Mouse (Mus musculus) left cerebral cortex, postnatal 4 days (tissue): ENCODE measurements around the gene Col8a2. TPM values are rescaled to one million over a fixed set of nuclear protein-coding genes. Genes with fewer than 3 reads are reported as not detected.
A peak's percentile ranks its signal among the peaks of the same experiment; 100 is the strongest.

ENCODE experiments used
- DNase-seq: peaks from one replicate; pipeline ENCODE4 v3.0.0-alpha.2; 2022
- intact Hi-C: fragments of 180-260 bp; cut with DNase I; formaldehyde crosslinking; loops from one replicate; pipeline ENCODE4 v1.15.1; 2025
- total RNA-seq, 2 experiments: library from RNA; stranded (reverse); gene quantifications; 2 replicates each; pipeline ENCODE4 v1.2.3; 2021

Col8a2 gene
- total RNA-seq = 1 to 10 TPM; 2.2 to 3.4 TPM

DNA sequence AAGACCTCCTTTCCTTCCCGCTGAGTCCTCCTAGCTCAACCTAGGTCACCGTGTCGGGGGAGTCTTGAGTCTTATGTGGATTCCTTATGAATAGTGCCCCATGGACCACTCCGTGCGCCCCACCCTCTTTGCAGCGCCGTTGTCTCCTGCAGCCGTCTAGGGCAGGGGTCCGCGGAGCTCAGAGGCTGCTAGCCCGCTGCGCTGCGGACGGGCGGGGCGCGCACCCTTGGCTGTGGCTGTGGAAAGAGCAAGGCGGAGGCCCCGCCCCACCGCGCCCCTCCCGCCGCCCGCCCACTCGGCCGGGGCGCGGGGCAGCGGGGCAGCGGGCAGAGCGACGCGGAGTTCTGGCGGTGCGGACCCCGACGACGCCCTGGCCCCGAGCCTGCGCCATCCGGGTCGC lies at the start of gene Col8a2:
Gene Col8a2 (plus strand): TSS at position 302 of the 400 bp plus-strand sequence.
- intact Hi-C loops = no loop called here

DNA sequence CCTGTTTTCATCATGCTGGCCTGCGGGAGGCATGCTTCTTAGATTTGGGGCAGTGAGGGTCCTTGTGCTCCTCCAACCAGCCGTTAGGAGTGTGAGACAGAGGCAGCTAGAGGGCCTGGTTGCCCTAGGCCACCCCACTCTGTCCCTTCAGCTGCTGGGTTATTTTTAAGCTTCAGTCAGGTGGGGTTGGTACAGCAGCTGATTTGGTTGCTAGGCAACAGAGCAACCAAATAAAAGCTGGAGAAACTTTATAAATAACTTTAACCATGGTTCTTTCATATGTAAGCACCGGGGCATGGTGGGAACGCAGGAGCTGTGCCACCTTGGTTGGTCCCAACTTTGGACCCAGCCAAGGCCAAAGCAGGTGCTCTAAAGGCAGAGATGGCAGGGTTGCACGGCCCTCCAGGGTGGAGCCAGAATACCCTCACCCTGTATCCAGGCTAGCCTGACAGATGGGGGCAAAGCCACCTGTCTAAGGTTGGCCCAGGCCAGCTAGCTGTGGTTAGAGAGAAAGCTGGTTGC lies 48.8 kb upstream of the Col8a2 start:
- intact Hi-C loops = no loop called here
- no peak for DNase-seq

More for the DNA sequence above, at the start of gene Col8a2:
- no peak for DNase-seq

DNA sequence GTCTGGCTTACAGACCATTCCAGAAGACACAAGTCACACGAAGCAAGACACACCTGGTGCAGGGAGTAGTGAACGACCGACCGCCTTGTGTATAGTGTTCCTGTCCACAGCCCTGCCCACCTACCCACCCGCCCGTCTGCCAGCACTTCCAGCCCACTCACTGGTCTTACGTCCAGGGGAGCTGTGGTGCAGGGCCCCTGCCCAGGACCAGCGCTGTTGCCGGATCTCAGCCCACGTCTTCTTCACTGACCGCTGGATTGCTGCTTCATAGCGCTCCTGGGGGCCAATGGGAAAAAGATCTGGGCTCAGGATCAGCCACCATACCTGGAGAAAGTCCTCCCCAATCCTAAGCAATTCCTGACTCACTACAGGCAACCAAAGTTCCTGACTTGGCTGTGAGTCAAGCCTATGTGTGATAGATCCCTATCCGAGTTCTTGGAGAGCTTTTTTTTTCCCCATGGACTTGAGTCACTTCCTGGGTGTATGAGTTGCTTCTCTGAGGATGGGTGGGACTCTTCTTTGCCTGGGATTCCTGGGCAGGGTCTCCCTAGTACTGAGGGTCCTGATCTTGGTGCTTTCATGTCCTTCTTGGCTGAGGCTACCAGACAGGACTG lies 46.6 kb upstream of the Col8a2 start:
- DNase-seq = no peak
- intact Hi-C loops = no loop called here

DNA sequence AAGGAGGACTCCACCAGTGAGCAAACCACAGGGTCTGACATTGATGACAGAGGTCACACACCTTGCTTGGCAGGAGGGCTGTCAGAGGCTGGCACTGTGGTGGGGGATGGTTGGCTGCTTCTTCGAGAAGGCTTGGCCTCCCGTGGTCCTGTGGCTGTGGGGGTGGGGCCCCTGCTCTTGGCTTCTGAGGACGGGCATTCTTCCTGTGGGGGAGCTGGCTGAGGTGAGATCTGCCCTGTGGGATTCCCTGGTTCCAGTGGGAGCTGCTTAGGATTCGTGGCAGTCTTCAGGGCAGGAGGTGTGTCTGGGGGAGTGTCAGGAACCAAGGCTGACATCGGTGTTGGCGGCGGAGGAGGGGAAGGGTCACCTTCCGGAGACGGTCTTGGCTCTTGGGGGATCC lies 44.6 kb upstream of the Col8a2 start:
- intact Hi-C loops = no loop called here
- no peak for DNase-seq

DNA sequence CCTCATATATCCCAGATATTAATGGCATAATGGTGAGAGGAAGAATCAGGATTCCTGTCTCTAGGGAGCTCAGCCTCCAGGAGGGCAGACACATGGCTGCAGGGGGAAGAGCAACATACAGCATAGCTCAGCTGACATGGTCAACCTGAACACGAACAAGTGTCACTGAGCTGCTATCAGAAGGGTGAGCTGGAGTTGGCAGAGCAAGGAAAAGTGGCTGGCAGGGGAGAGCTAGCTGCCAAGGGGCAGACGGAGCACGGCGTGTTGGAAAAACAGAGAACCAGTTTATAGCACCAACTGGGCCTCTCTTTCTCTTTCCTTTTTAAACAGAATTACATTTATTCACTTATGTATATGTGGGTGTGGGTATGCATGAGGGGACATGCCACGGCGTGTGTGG lies 44.1 kb upstream of the Col8a2 start:
- intact Hi-C loops = no loop called here
- no peak for DNase-seq

DNA sequence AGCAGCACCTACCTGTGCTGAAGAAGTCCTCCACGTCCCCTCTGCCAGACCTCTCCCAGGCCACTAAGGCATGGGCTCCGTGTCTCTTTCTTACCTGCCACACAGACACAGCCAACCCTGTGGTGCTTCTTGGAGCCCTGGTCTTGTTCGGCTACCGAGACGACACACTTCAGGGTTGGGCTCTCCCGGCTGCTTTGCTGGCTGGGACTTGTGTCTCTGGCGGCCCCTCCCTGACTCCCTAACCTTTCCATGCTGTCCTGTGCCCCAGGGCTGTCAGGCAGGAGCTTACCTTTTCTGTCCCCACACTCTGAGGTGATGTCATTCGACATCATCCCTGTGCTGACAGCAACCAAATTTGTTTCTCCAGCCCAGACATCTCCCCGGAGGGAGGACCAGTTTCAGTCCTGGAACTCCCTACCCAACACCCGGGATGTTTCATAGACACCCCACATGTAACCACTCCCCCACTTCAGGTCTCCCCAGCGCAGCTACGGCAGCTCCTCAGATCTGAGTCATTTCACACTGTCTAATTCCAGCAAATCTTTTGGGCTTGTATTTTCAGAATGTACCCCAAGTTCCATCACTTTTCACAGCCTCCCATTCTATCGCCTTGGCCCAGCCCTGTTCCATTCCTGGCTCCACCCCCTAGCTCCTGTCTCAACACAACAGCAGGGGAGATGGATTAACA lies 40.2 kb upstream of the Col8a2 start:
- DNase-seq = no peak
- intact Hi-C loops = no loop called here

DNA sequence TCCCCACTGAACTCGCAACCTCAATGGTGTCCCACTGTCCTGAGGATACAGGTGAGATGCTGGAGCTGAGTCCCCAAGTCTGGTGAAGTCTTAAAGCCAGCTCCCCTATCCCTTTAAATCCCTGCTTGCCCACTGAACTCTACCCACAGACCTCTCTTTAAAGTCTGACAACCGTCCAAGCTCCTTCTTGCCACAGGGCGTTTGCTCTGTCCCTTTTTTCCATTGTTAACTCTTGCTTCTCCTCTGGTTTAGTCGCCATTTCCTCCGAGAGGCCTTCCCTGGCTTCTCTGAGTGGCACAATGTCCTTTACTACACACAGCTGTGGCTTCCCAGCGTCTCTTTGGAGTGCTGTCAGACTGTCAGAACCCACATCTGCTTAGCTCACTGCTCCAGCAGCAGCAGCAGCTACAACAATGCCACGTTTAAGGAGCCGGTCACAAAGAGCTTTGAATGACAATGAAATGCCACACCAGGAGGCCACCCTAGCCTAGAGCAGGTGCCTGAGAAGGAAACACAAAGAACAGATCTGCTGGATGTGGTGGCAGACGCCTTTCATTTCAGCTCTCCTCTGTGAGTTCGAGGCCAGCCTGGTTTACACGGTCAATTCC lies 38.2 kb upstream of the Col8a2 start:
- intact Hi-C loops = no loop called here
- no peak for DNase-seq

DNA sequence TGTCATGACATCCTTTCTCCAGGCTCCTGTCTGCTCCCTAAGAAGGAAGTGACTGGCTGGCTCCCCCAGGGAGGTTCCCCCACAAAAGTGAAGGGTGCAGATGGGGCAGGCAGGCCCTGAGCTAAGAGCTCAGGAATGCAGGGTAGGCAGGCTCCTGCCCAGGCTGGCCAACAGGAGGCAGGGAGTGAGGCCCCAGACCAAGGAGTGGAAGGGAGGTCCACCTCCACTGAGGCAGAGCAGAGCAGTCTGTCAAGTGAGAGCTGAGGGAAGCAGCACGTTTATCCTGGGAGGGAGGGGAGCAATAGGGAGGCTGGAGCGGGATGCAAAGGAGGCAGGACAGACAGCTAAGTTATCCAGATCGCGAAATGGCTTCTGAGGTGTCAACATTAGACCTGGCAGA lies 35.9 kb upstream of the Col8a2 start:
- intact Hi-C loops = no loop called here
- no peak for DNase-seq

DNA sequence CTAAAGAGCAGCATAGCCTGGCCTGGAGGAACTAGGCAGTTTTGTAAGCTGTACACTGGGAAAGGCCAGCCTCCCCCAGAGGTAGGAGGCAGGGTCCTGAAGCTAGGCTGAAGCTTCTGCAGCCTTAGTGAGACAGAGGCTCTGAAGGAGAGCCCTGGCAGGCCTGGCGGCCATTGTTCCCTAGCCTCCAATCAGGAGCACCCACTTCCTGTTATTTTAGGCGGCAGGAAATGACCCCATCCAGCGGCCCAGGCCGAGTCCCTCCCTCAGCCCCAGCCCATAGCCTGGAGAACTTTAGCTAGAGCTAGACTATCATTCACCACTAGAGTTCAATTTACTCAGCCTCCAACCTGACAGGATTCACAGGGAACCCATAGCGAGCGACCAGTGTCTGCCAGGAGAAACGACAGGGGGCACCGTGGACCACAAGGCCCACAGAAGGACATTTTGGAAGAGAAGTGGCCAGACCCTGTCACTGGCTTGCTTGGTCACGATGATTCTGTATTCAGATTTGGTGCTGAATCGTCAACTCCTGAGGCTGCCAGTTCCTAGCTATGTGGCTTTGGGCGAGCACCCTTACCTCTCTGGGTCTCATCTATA lies 34.8 kb upstream of the Col8a2 start:
- DNase-seq = no peak
- intact Hi-C loops = no loop called here

DNA sequence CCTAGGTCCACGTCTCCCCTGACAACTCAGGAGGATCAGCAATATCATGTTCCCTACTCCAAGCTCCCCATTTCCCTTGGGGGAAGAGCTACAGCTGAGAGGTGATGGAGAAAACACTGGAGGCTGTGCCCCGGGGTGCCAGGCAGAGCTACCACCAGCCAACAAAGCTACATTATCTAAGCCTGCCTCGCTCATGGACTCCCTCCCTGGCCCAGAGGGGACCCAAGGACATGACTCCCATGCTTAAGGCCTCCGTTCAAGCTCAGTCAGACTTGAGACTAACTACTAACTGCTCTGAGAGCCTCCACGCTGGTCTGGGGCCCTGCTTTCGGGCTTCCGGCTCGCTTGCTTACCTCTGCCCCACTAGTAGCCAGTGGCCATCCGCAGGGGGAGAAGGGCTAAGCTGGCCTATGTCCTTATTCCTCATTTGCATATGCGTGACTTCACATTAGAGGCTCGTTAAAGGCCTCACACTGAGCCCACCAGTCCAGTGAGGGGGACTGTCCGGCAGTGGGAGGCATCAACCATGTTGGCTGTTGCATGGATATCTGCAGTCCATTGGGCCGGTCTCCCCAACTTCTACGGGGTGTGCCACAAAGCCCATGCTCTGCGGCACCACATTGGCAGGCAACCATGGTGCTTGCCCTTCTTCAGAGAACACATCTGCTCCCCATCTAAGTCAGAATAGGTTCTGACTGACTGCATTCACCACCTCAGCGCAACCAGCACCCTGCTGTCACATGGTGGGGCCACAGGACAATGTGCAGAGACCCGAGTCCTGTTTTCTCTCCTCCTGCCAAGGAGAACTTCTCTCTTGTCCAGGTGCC lies 34.0 kb upstream of the Col8a2 start:
- DNase-seq = no peak
- intact Hi-C loops = no loop called here

DNA sequence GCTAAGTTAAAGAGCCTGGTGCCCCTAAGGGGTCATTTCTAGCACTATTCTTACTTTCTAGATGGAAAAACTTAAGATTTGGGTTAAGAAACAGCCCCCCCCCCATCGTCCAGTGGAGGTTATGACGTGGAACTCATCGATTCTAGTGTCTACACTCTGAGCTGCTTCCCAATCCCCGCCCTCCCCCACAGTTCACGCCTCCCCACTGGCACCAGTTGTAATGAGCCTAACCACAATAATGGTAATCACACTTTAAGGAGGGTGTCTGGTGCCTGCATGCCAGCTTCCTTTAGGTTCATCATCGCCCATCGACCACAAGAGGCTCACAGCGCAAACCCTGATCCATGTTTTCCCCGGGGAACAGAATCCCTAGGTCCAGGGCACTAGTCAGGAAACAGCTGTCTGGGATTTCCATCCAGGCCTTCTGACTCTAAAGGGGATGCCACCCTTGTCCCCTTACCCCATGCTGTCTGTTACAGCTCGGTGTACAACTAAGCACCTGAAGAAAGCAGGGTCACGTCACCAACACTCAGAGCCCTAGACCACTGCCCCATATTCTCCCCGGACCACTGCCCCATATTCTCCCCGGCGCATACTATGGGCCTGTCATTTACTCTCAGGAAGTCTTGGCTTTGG lies 32.8 kb upstream of the Col8a2 start:
- no peak for DNase-seq
- intact Hi-C loops = no loop called here

DNA sequence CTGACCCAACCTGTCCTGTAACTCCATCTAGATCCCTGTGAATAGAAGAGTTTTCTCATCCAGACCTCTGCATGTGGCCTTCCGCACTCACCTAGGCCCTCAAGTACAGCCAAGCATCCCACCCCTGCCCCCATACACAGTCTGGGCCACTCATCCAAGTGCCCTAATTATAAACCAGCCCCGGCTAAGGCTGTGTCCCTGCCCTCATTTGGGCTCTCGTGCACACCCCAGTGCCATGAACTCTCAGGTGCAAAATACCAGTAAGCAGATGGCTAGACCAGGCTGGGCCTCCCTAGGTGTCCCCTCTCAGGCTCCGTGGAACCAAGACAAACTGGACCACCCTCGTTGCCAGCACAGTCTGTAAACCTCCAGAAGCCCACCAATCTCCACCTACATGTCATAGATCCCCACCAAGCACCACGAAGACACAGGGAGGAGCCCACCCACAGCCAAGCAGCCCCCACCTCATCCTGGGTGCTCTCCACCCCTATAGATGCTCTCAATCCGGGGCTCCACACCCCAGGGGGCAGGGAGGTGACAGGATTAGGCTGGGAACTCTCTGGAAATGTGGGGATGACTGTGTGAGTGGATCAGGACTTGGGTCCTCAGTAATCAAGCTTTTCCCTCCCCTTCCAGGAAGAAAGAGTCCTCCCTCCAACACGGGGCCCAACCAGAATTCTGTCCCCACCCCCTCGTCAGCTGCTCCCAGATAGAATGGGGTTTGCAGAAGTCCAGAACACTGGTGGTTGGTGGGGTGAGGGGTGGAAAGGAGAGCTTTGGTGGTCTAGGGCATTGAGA lies 32.1 kb upstream of the Col8a2 start:
- intact Hi-C loops = loop anchor here (5.0 kb wide), 2 partner anchors 37 to 72 kb away; no protein-coding TSS in a partner anchor
- DNase-seq = peak; percentile 60

DNA sequence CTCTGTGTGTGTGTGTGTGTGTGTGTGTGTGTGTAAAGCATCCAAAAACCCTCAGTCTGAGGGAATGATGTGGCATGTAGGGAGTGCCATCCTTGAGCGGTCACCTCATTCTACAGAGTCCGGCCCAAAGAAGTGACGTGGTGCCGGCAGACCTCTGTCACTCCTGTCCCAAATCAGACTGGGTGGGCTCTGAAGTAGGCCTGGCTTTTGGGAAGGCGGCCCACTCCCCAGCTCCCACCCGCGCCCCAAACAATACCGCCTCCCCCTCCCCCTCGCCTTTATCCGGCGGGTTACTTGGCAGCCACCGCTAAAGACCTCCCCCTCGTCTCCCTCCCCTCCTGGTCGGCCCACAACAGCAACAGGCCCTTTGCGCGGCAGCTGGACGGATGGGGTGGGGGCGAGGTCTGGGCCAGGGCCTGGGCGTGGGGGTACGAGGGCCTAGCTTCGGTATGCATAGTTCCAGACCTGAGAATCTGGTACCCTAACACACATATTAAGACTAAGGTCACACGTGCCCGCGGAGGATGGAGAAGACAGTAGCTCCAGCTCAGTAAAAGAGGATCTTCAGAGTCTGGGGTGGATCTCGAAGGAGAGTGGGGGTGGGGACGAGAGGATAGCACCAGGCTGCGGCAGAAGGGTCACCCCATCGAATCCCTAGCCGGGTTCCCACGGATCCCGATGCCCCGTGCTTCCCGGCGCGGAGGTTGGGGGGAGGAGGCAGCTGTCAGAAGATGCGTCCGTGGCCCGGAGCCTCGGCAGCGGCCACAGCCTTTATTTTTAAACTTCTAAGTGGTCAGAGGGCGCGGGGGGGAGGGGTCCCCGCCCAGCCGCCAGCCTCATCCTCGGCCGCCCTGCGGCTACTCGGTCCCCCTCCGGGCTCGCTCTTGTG lies 31.2 kb upstream of the Col8a2 start:
- DNase-seq = peak; percentile 71
- intact Hi-C loops = loop anchor here (5.0 kb wide), 2 partner anchors 38 to 73 kb away; no protein-coding TSS in a partner anchor

DNA sequence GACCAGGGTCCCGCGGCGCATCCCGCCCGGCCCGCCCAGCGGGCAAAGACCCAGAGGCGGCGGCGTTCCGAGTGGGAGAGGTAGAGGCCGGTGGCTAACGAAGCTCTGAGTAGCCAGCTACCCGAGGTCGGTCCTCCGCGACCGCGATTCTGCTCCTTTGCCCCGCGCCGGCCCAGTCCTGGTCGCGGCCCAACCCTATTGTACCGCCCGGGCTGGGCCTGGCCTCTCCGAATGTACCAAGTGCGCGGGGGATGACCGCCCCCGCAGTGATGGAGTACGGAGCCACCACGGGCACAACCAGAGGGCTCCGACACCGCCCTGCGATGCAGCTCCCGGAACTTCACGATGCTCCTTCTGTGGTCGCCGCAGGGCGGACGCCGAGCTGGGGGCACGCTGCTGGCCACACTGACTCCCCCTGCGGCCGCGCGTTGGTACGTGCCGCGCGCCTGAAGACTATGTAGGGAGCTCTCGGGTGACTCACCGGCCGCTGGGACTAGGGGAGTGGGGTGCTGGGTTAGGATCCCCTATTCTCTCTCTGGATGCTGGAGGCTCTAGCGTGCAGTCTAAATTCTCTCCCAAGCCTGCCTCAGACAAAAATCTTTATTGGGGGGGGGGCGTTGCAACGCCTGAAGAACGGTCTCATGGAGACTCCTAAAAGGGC lies 30.3 kb upstream of the Col8a2 start, which contains the start of gene Map7d1:
Gene Map7d1 (minus strand): TSS at position 213 of the 661 bp plus-strand sequence.
- intact Hi-C loops = loop anchor here (5.0 kb wide), 2 partner anchors 39 to 74 kb away; no protein-coding TSS in a partner anchor
- DNase-seq = peak; percentile 87

DNA sequence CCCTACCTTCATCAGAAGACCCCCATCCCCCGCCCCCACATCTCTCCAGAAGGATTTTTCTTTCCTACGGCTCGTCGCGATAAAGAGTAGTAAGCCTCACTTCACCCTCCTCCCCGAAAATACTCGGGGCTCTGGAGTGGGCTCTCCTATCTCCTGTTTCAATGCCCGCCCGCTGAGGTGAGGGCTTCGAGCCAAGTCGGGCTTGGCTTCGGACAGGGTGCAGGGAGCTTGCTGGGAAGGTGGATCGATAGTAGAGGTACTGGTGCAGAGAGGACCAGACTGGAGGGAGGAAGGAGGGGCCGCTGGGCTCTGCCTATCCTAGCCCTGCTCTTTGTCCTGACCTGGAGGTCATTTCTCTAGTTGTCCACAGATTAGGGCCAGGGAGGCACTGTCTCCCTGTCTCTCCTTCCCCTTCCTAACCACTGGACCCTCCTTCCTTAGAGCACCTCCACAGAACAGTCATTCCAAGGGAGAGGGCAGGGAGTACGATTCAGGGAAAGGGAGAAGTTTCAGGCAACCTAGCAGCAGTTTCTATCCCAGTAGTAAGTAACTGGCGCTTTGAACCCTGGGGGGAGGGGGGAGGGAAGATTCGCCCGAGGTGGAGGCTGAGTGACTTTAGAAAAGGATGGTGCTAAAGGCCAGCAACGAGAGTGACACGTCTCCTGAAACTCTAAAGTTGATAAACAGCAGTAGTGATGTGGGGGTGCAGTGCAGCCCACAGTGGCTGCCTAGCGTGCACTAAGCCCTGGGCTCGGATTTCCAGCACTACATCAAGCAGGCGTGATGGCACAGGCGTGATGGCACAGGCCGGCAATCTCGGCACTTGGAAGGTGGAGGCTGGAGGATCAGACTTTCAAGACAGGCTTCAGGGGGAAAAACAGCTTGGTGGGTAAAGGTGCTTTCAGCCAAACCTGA lies 29.4 kb upstream of the Col8a2 start:
- no peak for DNase-seq
- intact Hi-C loops = loop anchor here (5.0 kb wide), 2 partner anchors 40 to 75 kb away; no protein-coding TSS in a partner anchor

DNA sequence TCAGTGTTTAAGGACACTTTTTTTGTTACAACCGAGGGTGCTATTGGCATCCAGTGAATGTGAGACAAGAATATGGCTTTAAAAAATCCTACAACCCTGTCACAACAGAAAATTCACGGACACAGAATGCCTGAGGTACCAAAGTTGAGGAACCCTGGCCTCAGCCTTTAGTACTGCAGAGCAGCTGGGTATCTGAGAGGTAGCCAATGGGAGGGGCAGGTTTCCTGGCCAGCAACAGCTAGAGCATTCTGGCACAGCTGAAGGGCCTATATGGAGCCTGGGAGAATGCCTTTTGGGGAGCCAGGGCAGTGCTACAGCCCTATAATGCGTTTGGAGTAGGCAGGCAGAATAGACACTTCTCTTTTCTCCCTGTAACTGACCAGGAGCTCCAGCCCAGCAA lies 27.5 kb upstream of the Col8a2 start:
- no peak for DNase-seq
- intact Hi-C loops = loop anchor here (5.0 kb wide), 2 partner anchors 42 to 77 kb away; no protein-coding TSS in a partner anchor
